Mouse (Mus musculus) midbrain, embryonic 16.5 days (tissue): ENCODE measurements around the gene Tomm40. TPM values are rescaled to one million over a fixed set of nuclear protein-coding genes. Genes with fewer than 3 reads are reported as not detected.

Experiments used
- ATAC-seq: fragments of 200-750 bp; cut with Nextera tagmentation; 2 replicates; pipeline ENCODE4 v1.8.0; 2017; ENCODE audit warnings: moderate TSS enrichment
- H3K27ac ChIP-seq: fragments of 300-500 bp; sonication (generic); 2 replicates; pipeline ENCODE4 v1.5.1; 2014; ENCODE audit warnings: mild to moderate bottlenecking, low read length, mixed read lengths
- H3K27me3 ChIP-seq: fragments of 300-500 bp; sonication (generic); 2 replicates; pipeline ENCODE4 v1.6.1; 2014; ENCODE audit warnings: low read depth, low read length, mixed read lengths; ENCODE audit not compliant: control insufficient read depth, insufficient read depth
- H3K36me3 ChIP-seq: fragments of 300-500 bp; sonication (generic); 2 replicates; pipeline ENCODE4 v1.6.1; 2014; ENCODE audit warnings: mild to moderate bottlenecking, low read length, moderate library complexity, mixed read lengths; ENCODE audit not compliant: control insufficient read depth, insufficient read depth
- H3K4me1 ChIP-seq: fragments of 300-500 bp; sonication (generic); 2 replicates; pipeline ENCODE4 v1.6.1; 2014; ENCODE audit warnings: mild to moderate bottlenecking, low read length, mixed read lengths; ENCODE audit not compliant: control insufficient read depth, insufficient read depth
- H3K4me2 ChIP-seq: fragments of 300-500 bp; sonication (generic); 2 replicates; pipeline ENCODE4 v1.6.1; 2014; ENCODE audit warnings: mild to moderate bottlenecking, low read length, mixed read lengths
- H3K4me3 ChIP-seq: fragments of 300-500 bp; sonication (generic); 2 replicates; pipeline ENCODE4 v1.5.1; 2014; ENCODE audit warnings: low read depth, mild to moderate bottlenecking, low read length, moderate library complexity, mixed read lengths
- H3K9ac ChIP-seq: fragments of 300-500 bp; sonication (generic); 2 replicates; pipeline ENCODE4 v1.6.1; 2014; ENCODE audit warnings: low read depth, low read length, mixed read lengths
- H3K9me3 ChIP-seq: fragments of 300-500 bp; sonication (generic); replicated peaks from 2 replicates; pipeline ENCODE4 v1.6.1; 2014; ENCODE audit warnings: mild to moderate bottlenecking, low read length, mixed read lengths; ENCODE audit not compliant: control insufficient read depth, poor library complexity, severe bottlenecking
- WGBS: fragments of 180-500 bp; shearing (Covaris S2); extraction: QIAGEN DNeasy Blood & Tissue Kit; methylation state at CpG from one replicate; pipeline ENCODE4 v1.1.7; 2014; 5-methylcytosine and 5-hydroxymethylcytosine counted together
- polyA plus RNA-seq: library from polyadenylated mRNA; unstranded; fragments of >200 nt; fragmentation: Nextera tagmentation; extraction: Ambion mirVana; gene quantifications from 2 replicates; pipeline ENCODE4 v1.2.1, GENCODE M21; 2015

Gene Tomm40
- polyA plus RNA-seq, 1 experiment from 2014 or later: 118 TPM

DNA sequence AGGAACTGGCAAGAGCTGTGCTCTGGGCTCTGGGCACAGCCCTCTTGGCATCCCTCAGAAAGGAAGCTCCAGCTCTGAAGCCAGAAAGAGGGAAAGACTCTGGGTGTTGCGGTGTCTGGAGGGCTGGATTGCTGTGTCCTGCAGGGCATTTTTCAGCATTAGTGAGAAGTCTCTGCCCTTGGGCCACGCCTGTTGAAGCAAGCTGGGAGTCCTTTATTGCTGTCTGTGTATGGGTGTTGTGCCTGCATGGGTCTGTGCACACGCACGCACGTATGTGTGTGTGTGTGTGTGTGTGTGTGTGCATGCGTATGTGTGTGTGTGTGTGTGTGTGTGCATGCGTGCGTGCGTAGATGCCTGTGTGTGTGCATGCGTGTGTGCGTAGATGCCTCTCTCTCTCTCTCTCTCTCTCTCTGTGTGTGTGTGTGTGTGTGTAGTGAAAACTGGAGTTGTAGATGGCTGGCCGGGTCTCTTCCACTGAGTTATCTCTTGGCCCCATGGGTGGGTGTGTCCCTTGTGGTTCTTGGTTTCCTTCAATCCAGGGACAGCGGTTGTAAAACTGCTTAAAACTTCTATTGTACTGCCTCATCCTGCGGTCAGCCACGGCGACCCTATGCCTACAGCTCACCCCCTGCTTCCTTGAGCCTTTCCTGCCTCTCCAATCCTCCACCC is 21.3 kb upstream of the Tomm40 start:
- no peak for ATAC-seq
- peaks cover 23% of the 10 kb centered on the region for H3K36me3 ChIP-seq
- H3K27ac ChIP-seq: no peak overlapping the region
- no peaks in the 10 kb centered on the region for H3K9me3 ChIP-seq
- H3K4me3 ChIP-seq: no peak overlapping the region
- H3K4me2 ChIP-seq: no peak overlapping the region
- 96% methylated on average over 16 of the region's 16 CpGs for WGBS
- H3K27me3 ChIP-seq: no peaks in the 10 kb centered on the region
- H3K9ac ChIP-seq: no peak overlapping the region
- H3K4me1 ChIP-seq: no peaks in the 10 kb centered on the region

DNA sequence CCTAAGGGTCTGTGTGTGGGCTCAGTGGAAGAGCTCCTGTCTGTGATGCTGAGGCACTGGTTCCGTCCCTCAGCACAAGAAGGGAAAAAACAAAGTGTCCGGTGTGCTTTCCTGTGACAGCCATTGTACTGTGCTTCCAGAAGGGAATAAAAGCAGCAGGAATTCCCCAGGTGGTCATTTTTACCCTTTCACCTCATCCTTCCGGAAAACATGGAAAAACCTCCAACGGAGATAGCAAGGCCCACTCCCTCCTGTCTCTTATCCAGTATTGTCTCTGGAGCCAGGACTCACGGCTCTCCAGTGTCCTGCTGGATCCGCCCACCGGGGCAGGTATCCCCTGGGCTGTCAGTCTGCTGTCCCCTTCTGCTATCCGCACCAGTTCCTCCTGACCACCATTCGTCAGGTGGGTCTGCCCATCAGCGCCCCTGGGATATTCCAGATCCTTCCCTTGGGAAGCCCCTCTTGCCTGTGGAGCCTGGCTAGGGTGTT is 19.0 kb upstream of the Tomm40 start:
- H3K9ac ChIP-seq: no peak overlapping the region
- ATAC-seq: no peak
- 87% methylated on average over 10 of the region's 10 CpGs for WGBS
- no peaks in the 10 kb centered on the region for H3K27me3 ChIP-seq
- H3K27ac ChIP-seq: no peak overlapping the region
- no peaks in the 10 kb centered on the region for H3K9me3 ChIP-seq
- no peaks in the 10 kb centered on the region for H3K4me1 ChIP-seq
- H3K36me3 ChIP-seq: peaks cover 31% of the 10 kb centered on the region
- H3K4me3 ChIP-seq: no peak overlapping the region
- H3K4me2 ChIP-seq: no peak overlapping the region

DNA sequence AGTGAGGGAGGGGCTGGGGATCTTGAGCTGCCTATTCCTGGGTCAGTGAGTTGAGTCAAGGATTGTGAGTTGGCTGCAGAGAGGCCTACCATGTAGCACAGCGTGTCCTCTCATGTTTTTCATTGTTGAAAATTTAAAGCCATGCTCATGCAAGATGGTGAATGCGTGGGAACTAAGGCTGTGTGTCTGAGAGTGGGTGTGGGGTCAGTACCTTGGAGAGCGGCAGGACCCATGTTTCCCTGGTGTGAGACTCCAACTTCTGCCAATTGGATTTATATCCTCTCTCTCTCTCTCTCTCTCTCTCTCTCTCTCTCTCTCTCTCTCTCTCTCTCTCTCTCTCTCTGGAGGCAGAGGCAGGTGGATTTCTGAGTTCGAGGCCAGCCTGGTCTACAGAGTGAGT is 11.3 kb upstream of the Tomm40 start:
- ATAC-seq: no peak
- no peak overlapping the region for H3K4me2 ChIP-seq
- peaks cover 33% of the 10 kb centered on the region for H3K36me3 ChIP-seq
- no peaks in the 10 kb centered on the region for H3K4me1 ChIP-seq
- WGBS: 89% methylated on average over 4 of the region's 4 CpGs
- H3K4me3 ChIP-seq: no peak overlapping the region
- H3K27me3 ChIP-seq: no peaks in the 10 kb centered on the region
- no peak overlapping the region for H3K9ac ChIP-seq
- no peaks in the 10 kb centered on the region for H3K9me3 ChIP-seq
- H3K27ac ChIP-seq: no peak overlapping the region

DNA sequence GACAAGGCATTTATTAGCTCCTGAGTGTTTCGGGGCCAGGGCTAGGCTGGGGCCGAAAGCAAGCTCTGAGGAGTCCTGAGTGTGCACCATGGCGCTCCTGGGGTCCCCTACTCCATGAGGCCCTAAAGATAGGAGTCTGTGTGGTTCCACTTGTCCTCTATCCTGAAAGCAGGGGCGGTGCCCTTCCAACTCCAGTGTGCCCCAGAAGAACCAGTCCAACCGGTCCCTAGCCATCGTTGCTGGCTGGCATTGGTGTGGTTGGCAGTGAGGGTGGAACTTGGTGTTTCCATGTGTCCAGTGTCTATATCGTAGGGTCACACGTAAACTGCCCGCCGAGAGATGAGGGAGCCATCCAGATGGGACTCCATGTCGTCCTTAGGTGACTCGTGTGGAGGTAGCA is 8.9 kb upstream of the Tomm40 start:
- Histone ChIP-seq H3K36me3 (peaks cover 20% of the 10 kb centered on the region), H3K9ac (no peak overlapping the region), H3K9me3 (no peaks in the 10 kb centered on the region; the same call in 1 of the 2 replicates), H3K4me2 (no peak overlapping the region), H3K4me3 (no peak overlapping the region), H3K4me1 (no peaks in the 10 kb centered on the region), H3K27ac (no peak overlapping the region), H3K27me3 (no peaks in the 10 kb centered on the region)
- 97% methylated on average over 12 of the region's 12 CpGs for WGBS
- ATAC-seq: no peak

DNA sequence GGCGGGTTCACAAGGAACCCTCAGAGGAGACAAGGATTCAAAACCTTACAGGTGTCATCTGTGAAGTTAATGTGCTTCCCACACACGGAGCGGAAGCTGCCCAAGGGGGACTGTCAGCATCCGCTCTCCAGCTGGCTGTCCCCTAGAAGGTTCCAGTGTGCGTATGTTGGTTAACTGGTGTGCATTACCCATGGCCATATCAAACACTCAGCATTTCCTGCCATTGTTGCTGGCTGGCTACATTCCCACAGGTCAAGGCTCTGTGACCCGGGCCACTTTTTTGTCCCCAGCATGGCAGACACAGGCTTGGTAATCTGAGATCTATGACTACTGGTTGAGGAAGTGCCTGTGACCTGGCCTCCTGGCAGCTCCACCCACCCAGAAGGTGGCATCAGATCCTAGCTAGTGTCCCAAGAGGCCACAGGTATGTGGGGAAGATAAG is 7.5 kb upstream of the Tomm40 start:
- no peaks in the 10 kb centered on the region for H3K4me1 ChIP-seq
- H3K9me3 ChIP-seq: no peaks in the 10 kb centered on the region; the same call in 1 of the 2 replicates
- 95% methylated on average over 6 of the region's 6 CpGs for WGBS
- no peak overlapping the region for H3K4me2 ChIP-seq
- H3K9ac ChIP-seq: no peak overlapping the region
- no peak overlapping the region for H3K27ac ChIP-seq
- ATAC-seq: no peak
- H3K27me3 ChIP-seq: no peaks in the 10 kb centered on the region
- H3K36me3 ChIP-seq: peaks cover 19% of the 10 kb centered on the region
- no peak overlapping the region for H3K4me3 ChIP-seq

- Histone ChIP-seq H3K4me2 (no peak overlapping the region), H3K4me3 (no peak overlapping the region), H3K4me1 (peaks cover 11% of the 10 kb centered on the region), H3K9ac (no peak overlapping the region), H3K27ac (no peak overlapping the region), H3K36me3 (peaks cover 10% of the 10 kb centered on the region), H3K9me3 (no peaks in the 10 kb centered on the region; the same call in 1 of the 2 replicates), H3K27me3 (no peaks in the 10 kb centered on the region)
- no peak for ATAC-seq
- 96% methylated on average over 4 of the region's 4 CpGs for WGBS
These were observed 4.0 kb upstream of the Tomm40 start for GRCm38 (mm10) chr7:19719200-19719599.

DNA sequence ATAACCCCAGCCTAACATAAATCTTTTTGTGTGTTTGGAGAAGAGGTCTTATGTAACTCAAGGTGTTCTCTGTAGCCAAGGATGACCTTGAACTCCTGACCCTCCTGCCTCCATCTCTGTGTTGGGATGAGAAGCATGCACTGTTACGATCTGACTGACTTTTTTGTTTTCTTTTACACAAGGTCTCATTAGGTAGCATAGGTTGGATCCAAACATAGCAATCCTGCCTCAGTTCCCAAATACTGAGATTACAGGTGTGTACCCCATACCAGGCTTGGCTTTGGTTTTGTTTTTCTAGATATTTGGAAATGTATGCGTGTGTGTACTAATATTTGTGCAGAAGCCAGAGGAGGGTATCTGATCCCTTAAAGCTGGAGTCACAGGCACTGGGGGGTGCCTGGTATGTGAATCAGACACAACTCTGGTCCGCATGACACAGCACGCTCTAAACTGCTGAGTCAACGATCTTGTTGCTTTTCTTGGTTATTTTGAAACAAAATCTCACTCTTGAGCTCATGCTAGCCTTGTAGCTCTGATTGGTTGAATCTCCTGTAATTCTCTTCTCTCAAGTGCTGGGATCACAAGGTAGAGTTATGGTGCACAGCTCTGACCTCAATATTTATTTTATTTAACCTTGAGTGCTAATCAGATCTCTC is 3.2 kb upstream of the Tomm40 start:
- H3K4me1 ChIP-seq: peaks cover 18% of the 10 kb centered on the region
- no peaks in the 10 kb centered on the region; the same call in 1 of the 2 replicates for H3K9me3 ChIP-seq
- H3K36me3 ChIP-seq: peaks cover 8% of the 10 kb centered on the region
- no peak overlapping the region for H3K9ac ChIP-seq
- no peak overlapping the region for H3K4me3 ChIP-seq
- H3K27me3 ChIP-seq: no peaks in the 10 kb centered on the region
- no peak overlapping the region for H3K4me2 ChIP-seq
- 92% methylated on average over 5 of the region's 5 CpGs for WGBS
- H3K27ac ChIP-seq: no peak overlapping the region
- no peak for ATAC-seq

GRCm38 (mm10) chr7:19717346-19717745 is 2.1 kb upstream of the Tomm40 start:
- no peak overlapping the region for H3K4me2 ChIP-seq
- peaks cover 19% of the 10 kb centered on the region for H3K4me1 ChIP-seq
- no peak overlapping the region for H3K27ac ChIP-seq
- H3K9ac ChIP-seq: no peak overlapping the region
- no peak for ATAC-seq
- no peak overlapping the region for H3K4me3 ChIP-seq
- H3K36me3 ChIP-seq: peaks cover 9% of the 10 kb centered on the region
- no peaks in the 10 kb centered on the region for H3K27me3 ChIP-seq
- WGBS: 96% methylated on average over 4 of the region's 4 CpGs
- no peaks in the 10 kb centered on the region; the same call in 1 of the 2 replicates for H3K9me3 ChIP-seq

DNA sequence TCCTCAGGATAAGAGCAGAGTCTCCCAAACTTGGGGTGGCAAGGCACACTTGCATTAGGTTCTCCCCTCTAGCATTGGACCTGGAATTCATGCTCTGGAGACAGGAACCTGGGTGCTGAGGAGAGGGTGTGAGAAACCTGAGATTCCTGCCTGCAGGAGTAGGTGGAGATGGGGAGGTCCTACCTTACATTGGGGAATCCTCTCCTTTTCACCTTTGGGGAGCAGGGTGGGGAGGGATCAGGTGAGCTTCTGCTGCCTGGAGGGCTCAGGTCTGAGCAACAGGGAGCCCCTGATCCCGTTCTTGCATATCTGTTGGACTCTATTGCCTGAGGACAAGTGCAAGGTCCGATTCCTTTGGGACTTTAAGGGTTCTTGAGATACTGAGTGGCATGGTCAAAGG is 1.6 kb upstream of the Tomm40 start:
- peaks cover 19% of the 10 kb centered on the region for H3K4me1 ChIP-seq
- WGBS: 91% methylated on average over 2 of the region's 2 CpGs
- H3K27me3 ChIP-seq: no peaks in the 10 kb centered on the region
- no peaks in the 10 kb centered on the region; the same call in 1 of the 2 replicates for H3K9me3 ChIP-seq
- ATAC-seq: no peak
- no peak overlapping the region for H3K4me3 ChIP-seq
- peak overlapping the region; percentile 74 for H3K4me2 ChIP-seq
- peak overlapping the region; percentile 92 for H3K27ac ChIP-seq
- H3K9ac ChIP-seq: peak overlapping the region; percentile 16; the same call in 1 of the 2 replicates
- peaks cover 9% of the 10 kb centered on the region for H3K36me3 ChIP-seq
